Mouse (Mus musculus) heart, embryonic 10.5 days (tissue): Measurements from ENCODE around the gene Hsd17b13. TPM values are rescaled to one million over a fixed set of nuclear protein-coding genes. Genes with fewer than 3 reads are reported as not detected.
"Not testable (repeated sequence)": the region's sequence is repeated elsewhere in the genome, so short reads cannot be mapped to it uniquely, and the experiment has no call there.

Source experiments
- DNase-seq: peaks from one replicate; pipeline ENCODE4 v3.0.0-alpha.2; 2017; ENCODE audit warnings: low spot score
- H3K27ac ChIP-seq: fragments of 300-500 bp; sonication (generic); 2 replicates; pipeline ENCODE4 v1.5.1; 2016; ENCODE audit warnings: mild to moderate bottlenecking
- H3K27me3 ChIP-seq: fragments of 300-500 bp; sonication (generic); 2 replicates; pipeline ENCODE4 v1.6.1; 2016; ENCODE audit warnings: mild to moderate bottlenecking; ENCODE audit not compliant: poor library complexity, insufficient read depth, severe bottlenecking
- H3K36me3 ChIP-seq: fragments of 300-500 bp; sonication (generic); 2 replicates; pipeline ENCODE4 v1.6.1; 2016; ENCODE audit warnings: mild to moderate bottlenecking, moderate library complexity
- H3K4me1 ChIP-seq: fragments of 300-500 bp; sonication (generic); 2 replicates; pipeline ENCODE4 v1.6.1; 2016; ENCODE audit warnings: mild to moderate bottlenecking
- H3K4me3 ChIP-seq: fragments of 300-500 bp; sonication (generic); 2 replicates; pipeline ENCODE4 v1.5.1; 2016; ENCODE audit warnings: mild to moderate bottlenecking, moderate library complexity
- H3K9me3 ChIP-seq: fragments of 300-500 bp; sonication (generic); 2 replicates; pipeline ENCODE4 v1.6.1; 2016; ENCODE audit warnings: mild to moderate bottlenecking, moderate library complexity
- WGBS: fragments of 180-500 bp; shearing (Covaris S2); methylation state at CpG from one replicate; pipeline ENCODE4 v1.1.7; 2016; 5-methylcytosine and 5-hydroxymethylcytosine counted together
- polyA plus RNA-seq: library from polyadenylated mRNA; unstranded; fragments of >200 nt; fragmentation: Nextera tagmentation; extraction: Ambion mirVana; gene quantifications from 2 replicates; pipeline ENCODE4 v1.2.1, GENCODE M21; 2016

Hsd17b13 gene
- polyA plus RNA-seq: not detected in 2 replicates

DNA sequence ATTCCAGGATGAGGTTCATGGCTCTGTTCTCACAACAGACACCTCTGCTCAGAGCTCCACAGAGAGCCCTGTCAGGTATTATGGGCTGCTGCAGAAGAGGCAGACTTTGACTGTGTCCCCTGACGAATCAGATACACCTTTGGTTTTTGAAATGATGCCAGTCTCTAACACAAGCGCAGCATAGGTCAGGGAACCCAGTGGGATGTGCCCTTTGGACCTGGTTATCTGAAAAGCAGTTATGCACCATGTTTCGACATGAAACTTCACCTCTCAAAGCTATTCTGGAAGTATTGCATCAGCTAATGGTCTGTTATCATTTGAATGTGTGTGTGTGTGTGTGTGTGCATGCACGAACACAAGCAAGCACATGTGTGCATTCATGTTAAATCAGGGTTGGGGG is at the start of gene Hsd17b13:
Hsd17b13 (minus strand) TSS at position 114 of the 400 bp plus-strand sequence.
- Histone ChIP-seq H3K27ac (no peak within 1 kb of the TSS), H3K27me3 (no peaks in the 10 kb centered on the region), H3K4me1 (no peaks in the 10 kb centered on the region), H3K36me3 (no peaks in the 10 kb centered on the region), H3K9me3 (no peaks in the 10 kb centered on the region), H3K4me3 (no peak within 1 kb of the TSS)
- 77% methylated on average over 4 of the region's 4 CpGs for WGBS
- DNase-seq: peak; percentile 46

DNA sequence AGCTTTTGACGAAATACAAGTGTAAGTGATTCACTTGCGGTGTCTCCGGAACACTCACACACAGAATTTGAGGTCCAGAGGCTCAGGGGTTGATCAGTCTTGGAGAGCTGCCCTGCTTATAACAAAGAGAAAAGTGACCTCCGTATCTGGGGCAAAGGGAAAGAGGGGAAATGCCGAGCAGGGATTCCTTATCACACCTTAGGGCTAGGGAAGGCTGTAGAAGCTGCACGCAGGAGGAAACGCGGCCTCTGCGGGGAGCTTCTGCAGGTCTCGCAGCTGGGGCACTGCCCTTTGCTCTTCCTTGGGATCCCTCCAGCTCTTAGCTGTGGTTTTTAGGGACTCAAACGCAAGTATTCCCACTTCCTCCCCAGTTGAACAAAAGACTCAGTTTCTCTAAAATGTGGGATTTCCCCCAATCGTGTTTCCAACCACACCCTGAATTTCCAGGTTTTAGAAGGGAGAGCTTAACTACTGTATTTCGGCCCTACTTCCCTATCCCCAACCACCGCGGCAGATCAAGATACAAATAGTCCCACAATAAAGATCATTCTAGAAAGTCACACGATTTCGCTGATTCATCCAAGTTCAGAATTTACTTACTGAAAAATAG is 48.1 kb upstream of the Hsd17b13 start:
- Histone ChIP-seq H3K27me3 (no peaks in the 10 kb centered on the region), H3K9me3 (no peaks in the 10 kb centered on the region), H3K4me3 (peak overlapping the region; percentile 15; the same call in 1 of the 2 replicates), H3K27ac (peak overlapping the region; percentile 44), H3K36me3 (no peaks in the 10 kb centered on the region), H3K4me1 (peaks cover 25% of the 10 kb centered on the region)
- DNase-seq: no peak
- WGBS: 26% methylated on average over 17 of the region's 17 CpGs

DNA sequence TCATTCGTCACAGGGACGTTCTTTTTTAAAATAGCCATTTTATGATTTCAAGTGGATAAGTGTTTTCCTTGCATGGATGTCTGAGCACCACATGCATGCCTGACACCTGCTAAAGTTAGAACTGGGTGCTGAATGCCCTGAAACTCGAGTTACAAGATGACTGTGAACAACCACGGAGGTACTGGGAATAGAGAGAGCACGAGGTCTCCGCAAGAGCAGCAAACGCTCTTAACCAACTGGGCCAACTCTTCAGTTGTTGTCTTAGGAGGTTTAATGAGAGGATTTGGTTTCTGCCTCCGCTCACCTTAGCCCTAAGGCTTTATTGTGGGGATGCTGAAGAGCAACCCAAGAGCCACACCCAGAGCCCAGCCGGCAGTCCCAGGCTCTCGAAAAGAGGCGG is 47.6 kb upstream of the Hsd17b13 start:
- peak overlapping the region; percentile 44; the same call in 1 of the 2 replicates for H3K27ac ChIP-seq
- WGBS: 52% methylated on average over 11 of the region's 11 CpGs
- no peaks in the 10 kb centered on the region for H3K36me3 ChIP-seq
- H3K4me1 ChIP-seq: peaks cover 31% of the 10 kb centered on the region
- H3K4me3 ChIP-seq: peak overlapping the region; percentile 15; the same call in 1 of the 2 replicates
- no peaks in the 10 kb centered on the region for H3K9me3 ChIP-seq
- no peak for DNase-seq
- H3K27me3 ChIP-seq: no peaks in the 10 kb centered on the region

DNA sequence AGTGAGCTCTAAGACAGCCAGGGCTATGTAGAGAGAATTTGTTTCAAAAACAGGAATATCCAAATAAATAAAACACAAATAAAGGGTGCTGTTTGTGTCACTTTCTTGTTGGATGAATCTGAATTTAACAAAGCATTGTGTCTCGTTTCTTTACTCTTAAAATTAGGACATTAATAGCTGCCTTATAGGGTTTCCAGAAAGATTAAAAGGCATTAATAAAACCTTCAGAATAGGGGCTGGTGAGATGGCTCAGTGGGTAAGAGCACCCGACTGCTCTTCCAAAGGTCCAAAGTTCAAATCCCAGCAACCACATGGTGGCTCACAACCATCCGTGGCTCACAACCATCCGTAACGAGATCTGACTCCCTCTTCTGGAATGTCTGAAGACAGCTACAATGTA is 47.0 kb upstream of the Hsd17b13 start:
- not testable (repeated sequence) for H3K27ac ChIP-seq, H3K9me3 ChIP-seq, H3K27me3 ChIP-seq, DNase-seq, H3K36me3 ChIP-seq, H3K4me3 ChIP-seq
- H3K4me1 ChIP-seq: peaks cover 36% of the 10 kb centered on the region
- WGBS: 87% methylated on average over 5 of the region's 5 CpGs

DNA sequence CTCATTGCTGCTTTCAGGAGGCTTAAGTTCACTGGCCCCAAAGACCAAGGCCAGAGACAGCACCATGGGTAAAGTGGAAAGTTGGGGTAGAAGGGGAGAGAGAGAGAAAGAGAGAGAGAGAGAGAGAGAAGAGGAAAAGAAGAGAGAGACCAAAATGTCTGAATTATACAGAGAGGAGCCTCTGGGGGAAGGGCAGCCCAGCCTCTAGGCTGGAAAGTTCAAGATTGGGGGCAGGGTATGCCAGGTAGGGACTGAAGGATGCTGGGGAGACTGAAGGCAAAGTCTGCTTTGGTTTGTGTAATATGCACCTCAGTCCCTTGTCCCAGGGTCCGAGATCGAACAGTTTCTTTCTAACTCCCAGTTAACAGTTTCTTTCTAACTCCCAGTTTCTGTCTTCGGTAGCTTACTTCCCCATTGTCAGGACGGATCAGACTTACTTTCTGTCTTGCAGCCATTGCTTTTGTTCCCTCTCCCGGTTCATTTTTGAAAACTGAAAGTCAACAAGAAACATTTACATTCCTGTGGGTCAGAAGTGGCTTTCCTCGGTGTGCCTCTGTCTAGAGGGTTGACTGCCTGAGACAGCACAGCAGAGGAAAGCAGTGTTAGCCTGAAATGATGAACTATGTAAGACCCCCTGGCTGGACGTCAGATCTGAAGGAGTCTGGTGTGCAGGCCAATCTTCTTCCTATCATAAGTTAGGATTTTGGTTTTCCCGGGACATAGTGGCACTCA is 46.2 kb upstream of the Hsd17b13 start:
- 79% methylated on average over 8 of the region's 8 CpGs for whole genome bisulfite sequencing
- no peak for DNase-seq

DNA sequence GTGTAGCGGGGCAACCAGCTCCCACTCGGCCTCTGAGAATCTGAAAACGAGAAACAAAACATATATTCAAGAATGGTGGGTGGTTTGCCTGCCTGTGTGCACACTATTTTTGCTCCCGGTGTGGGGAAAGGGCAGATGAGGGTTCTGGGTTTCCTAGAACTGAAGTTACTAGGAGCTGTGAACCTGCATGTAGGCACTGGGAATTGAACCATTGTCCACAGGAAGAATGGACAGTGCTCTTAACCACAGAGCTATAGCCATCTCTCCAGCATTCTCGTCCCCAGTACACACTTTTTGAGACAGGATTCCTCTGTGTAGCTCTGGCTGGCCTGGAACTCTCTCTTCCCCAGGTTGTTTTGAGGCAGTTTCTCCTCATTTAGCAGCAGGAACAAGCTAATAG is 45.3 kb upstream of the Hsd17b13 start:
- H3K27ac ChIP-seq: peak overlapping the region; percentile 87
- DNase-seq: no peak
- no peaks in the 10 kb centered on the region for H3K9me3 ChIP-seq
- WGBS: 35% methylated on average over 5 of the region's 5 CpGs
- H3K27me3 ChIP-seq: no peaks in the 10 kb centered on the region
- peak overlapping the region; percentile 67 for H3K4me3 ChIP-seq
- H3K4me1 ChIP-seq: peaks cover 39% of the 10 kb centered on the region
- H3K36me3 ChIP-seq: peaks cover 3% of the 10 kb centered on the region

More for the DNA sequence above, 46.2 kb upstream of the Hsd17b13 start:
- Histone ChIP-seq H3K4me1 (peaks cover 39% of the 10 kb centered on the region), H3K4me3 (no peak overlapping the region), H3K36me3 (no peaks in the 10 kb centered on the region), H3K27ac (no peak overlapping the region), H3K9me3 (no peaks in the 10 kb centered on the region), H3K27me3 (no peaks in the 10 kb centered on the region)

DNA sequence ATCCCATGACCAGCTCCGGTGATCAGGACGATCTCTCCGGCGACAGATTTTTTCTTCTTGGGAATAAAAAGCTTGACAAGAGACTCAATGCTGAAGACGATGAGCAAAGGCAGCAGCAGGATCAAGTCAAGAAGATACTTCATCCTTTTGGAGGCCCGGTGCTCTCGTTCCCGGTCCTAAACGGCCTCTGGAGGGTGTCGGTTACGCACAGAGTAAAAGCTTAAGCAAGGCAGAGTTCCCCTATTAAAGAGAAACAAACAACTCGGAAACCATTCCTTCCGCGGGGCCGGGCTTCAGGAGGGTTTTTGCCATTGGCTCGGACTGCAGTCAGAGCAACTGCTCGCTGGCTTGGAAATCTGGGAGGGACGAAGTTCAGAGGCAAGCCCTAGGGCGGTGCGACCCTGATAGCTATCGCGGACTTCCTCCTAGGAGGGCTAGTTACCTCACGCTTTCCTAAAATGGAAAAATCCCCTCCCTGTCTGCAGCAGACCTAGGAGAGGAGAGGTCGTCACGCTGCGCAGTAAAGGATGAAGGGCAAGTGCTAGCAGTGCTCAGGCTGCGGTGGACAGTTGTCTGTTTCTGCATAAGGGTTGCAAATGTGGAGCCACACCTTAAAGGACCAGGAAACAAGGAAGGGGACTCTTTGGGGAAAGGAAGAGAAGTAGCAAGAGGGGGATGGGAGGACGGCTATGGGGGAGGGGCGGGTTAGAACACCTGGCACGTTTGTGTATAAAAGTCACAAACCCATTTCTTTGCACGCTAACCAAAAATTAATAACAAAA is 44.6 kb upstream of the Hsd17b13 start, which contains the start of gene Hsd17b11:
Hsd17b11 (minus strand) TSS at position 323 of the 782 bp plus-strand sequence.
- peak; percentile 94 for DNase-seq
- peaks cover 39% of the 10 kb centered on the region for H3K4me1 ChIP-seq
- WGBS: under 1% methylated on average over 31 of the region's 31 CpGs
- H3K9me3 ChIP-seq: no peaks in the 10 kb centered on the region
- peak within 1 kb of the TSS; percentile 67 for H3K4me3 ChIP-seq
- H3K36me3 ChIP-seq: peaks cover 11% of the 10 kb centered on the region
- no peaks in the 10 kb centered on the region for H3K27me3 ChIP-seq
- H3K27ac ChIP-seq: peak within 1 kb of the TSS; percentile 87

DNA sequence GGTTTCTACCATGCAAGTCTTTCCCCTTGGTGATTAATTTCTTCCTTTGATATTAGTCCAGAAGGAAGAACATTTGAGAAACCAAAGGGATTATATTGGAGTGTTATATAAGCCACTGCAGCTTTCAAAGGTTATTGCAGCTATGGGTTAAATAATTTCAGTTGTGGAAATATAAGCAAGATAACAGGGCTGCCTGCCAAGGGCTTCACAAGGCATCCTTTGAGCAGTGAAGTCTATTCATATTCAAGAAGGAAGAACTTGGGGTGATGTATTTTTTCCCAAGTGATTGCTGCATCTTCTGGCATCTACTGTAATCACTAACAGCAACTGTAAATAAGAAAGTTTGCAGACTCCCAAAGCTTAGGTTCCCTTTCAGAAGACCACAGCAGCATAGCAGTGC is 34.2 kb upstream of the Hsd17b13 start:
- Histone ChIP-seq H3K27ac (no peak overlapping the region), H3K4me1 (no peaks in the 10 kb centered on the region), H3K9me3 (no peaks in the 10 kb centered on the region), H3K36me3 (peaks cover 18% of the 10 kb centered on the region), H3K4me3 (no peak overlapping the region), H3K27me3 (no peaks in the 10 kb centered on the region)
- DNase-seq: no peak

DNA sequence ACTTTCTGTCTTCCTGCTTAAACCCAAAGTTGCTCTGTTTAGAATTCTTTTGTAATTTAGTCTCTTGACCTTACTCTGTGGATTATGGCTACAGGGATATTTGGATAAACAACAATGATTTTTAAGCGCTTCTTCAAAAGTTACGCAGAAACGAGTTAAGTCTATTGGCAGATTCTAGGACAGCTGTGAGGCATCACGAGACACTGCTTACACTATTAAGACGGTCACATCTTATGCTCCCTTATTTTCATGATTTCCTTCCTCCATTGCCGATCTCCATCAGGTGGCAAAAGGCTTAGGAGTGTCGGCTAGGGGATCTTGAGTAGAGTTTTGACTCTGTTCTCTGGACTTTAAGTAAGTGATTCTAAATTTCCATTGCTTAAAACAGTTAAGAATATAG is 33.1 kb upstream of the Hsd17b13 start:
- Histone ChIP-seq H3K4me1 (no peaks in the 10 kb centered on the region), H3K9me3 (no peaks in the 10 kb centered on the region), H3K36me3 (peaks cover 15% of the 10 kb centered on the region), H3K27me3 (no peaks in the 10 kb centered on the region), H3K4me3 (no peak overlapping the region), H3K27ac (no peak overlapping the region)
- no peak for DNase-seq
- 92% methylated on average over 7 of the region's 7 CpGs for WGBS

DNA sequence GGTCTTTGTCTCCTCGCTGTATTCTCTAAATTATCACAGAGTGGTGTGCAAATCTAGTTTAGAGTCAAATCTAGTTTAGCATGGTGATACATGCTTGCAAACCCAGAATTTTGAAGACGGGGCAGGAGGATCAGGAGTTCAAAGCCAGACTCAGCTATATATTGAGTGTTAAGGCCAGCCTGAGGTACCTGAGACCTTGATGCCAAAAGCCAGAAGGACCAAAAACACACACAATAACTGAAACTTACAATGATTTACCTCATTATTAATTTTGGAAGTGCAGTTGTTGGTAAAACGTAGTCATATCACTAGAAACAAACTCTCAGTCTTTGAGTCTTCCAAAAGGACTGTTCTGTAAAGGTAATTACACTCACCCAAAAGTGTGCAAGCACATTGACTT is 32.2 kb upstream of the Hsd17b13 start:
- Histone ChIP-seq H3K4me3 (no peak overlapping the region), H3K36me3 (peaks cover 17% of the 10 kb centered on the region), H3K27ac (no peak overlapping the region), H3K9me3 (no peaks in the 10 kb centered on the region), H3K4me1 (no peaks in the 10 kb centered on the region), H3K27me3 (no peaks in the 10 kb centered on the region)
- WGBS: 88% methylated on average over 3 of the region's 3 CpGs
- DNase-seq: no peak

DNA sequence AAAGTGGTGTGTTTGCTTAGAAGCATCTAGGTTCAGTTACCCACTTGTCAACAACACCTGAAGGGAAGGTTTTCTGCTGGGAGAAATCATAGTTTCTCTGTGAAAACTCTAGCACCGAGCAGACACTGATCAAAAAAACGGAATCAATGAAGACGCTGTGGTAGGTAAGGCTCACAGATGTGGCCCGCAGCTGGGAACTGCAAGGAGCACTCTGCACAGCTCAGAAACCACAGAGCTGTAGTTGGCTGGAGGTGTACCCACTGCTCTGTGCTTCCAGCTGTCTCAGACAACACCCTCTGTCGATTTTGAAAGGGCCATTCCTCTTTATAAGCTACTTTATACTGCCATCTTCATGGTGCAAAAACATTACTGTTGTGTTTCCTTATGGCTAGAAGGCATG is 30.6 kb upstream of the Hsd17b13 start:
- 76% methylated on average over 5 of the region's 5 CpGs for WGBS
- H3K36me3 ChIP-seq: peaks cover 23% of the 10 kb centered on the region

DNA sequence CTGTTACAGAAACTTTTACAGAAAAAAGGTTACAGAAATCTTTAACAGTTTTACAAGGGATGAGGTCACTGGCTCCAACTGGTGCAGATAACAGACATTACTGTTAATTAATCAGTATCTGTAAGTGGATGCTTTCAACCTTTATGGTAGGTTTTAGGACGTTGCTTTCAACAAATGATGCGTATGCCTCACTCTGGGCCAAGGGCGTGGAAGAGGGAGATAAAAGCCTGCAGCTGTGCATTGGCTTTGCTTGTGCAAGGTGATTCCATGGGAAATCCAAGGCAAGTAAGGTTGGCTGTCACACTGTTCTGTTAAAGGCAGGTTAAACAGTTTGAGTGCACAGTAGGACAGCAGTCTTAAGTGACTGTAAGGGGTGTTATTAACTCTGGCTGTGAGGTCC is 29.6 kb upstream of the Hsd17b13 start:
- Histone ChIP-seq H3K4me3 (no peak overlapping the region), H3K4me1 (no peaks in the 10 kb centered on the region), H3K9me3 (no peaks in the 10 kb centered on the region), H3K36me3 (peaks cover 23% of the 10 kb centered on the region), H3K27me3 (no peaks in the 10 kb centered on the region), H3K27ac (no peak overlapping the region)
- no peak for DNase-seq
- 69% methylated on average over 3 of the region's 3 CpGs for WGBS

More for the DNA sequence above, 30.6 kb upstream of the Hsd17b13 start:
- no peaks in the 10 kb centered on the region for H3K27me3 ChIP-seq
- H3K4me3 ChIP-seq: no peak overlapping the region
- no peaks in the 10 kb centered on the region for H3K4me1 ChIP-seq
- no peaks in the 10 kb centered on the region for H3K9me3 ChIP-seq
- no peak for DNase-seq
- no peak overlapping the region for H3K27ac ChIP-seq

DNA sequence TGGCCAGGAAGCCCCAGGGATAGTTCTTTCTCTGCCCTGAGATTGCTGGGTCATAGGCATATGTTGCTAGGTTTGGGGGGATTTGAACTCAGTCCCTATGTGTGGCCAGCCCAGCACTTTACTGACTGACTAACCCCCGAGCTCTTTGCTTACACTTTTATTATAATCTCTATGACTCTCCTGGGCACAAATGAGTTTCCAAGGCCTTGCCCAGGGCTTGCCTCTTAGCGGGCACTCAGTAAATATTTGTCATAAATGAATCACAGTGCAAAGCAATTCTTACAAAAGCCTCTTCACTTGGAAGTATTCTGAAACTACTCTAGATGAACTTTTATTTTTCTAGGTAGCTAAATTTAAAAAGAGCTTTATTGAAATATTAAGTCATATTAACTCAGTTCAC is 26.7 kb upstream of the Hsd17b13 start:
- no peaks in the 10 kb centered on the region for H3K4me1 ChIP-seq

More for the DNA sequence above, 26.7 kb upstream of the Hsd17b13 start:
- WGBS: 78% methylated on average over 2 of the region's 2 CpGs
- Histone ChIP-seq H3K27me3 (no peaks in the 10 kb centered on the region), H3K9me3 (no peaks in the 10 kb centered on the region), H3K4me3 (no peak overlapping the region), H3K27ac (no peak overlapping the region), H3K36me3 (peaks cover 26% of the 10 kb centered on the region)
- peak; percentile 24 for DNase-seq
